Mouse (Mus musculus) central nervous system, embryonic 11.5 days (tissue): ENCODE results near the gene Il10ra. TPM values are rescaled to one million over a fixed set of nuclear protein-coding genes. Genes with fewer than 3 reads are reported as not detected.

Experiments
- polyA plus RNA-seq: library from polyadenylated mRNA; depleted of rRNA; stranded (reverse); fragments of >200 nt; gene quantifications from 2 replicates; pipeline ENCODE4 v1.2.3, GENCODE M21; 2012; rRNA removed

Gene Il10ra
- 0.98 and 1.0 TPM in 2 replicates for polyA plus RNA-seq

DNA sequence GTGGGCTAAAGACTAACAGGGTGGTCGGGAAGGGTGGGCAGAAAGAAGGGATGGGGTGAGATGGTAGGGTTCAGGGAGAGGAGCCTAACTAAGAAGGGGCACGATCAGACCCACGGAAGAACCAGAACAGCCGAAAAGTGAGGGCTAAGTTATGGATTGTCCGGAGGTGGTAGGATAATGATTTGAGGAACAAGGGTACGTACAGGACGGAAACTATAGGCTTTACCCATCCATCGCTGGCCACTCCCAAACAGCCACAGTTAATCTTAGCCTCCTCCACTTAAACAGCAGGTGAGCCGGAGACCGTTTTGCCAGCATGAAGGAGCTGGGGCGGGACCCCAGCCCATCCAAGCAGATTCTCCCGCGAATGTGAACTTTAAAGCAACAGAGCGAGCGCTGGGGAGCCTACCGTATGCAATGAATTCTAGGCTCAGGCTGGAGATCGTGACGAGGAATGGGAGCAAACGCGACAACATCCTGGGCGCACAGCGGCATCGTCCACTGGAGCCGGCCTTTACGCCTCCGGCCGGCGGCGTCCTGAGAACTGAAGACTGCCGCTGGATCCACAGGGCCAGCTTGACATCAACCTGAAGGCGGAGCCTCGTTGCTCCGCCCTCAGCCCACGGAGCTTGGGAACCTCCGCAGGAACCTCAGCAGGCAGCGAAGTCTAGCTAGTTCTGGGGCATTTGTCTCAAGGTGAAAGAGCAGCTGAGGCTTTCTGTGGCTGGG, at the start of gene Il10ra:
TSS of gene Il10ra (minus strand) at position 553 of the 729 bp plus-strand sequence.

Other genes with a start within 250 kb of the Il10ra start
- 0.94 and 3.8 TPM in 2 replicates for gene Mpzl2, start 229.3 kb downstream of the Il10ra start, polyA plus RNA-seq
- 1.4 and 1.8 TPM in 2 replicates for gene Mpzl3, start 214.0 kb downstream of the Il10ra start, polyA plus RNA-seq
- 0.13 and 0.41 TPM in 2 replicates for gene Jaml, start 190.0 kb downstream of the Il10ra start, polyA plus RNA-seq
- gene Scn2b, start 151.4 kb downstream of the Il10ra start, polyA plus RNA-seq = 4.6 and 5.2 TPM in 2 replicates
- gene Scn4b, start 130.8 kb downstream of the Il10ra start, polyA plus RNA-seq = 0.25 and 0.32 TPM in 2 replicates
- not detected in 2 replicates for gene BC049352, start 87.1 kb downstream of the Il10ra start, polyA plus RNA-seq
- gene Tmprss4, start 65.1 kb downstream of the Il10ra start, polyA plus RNA-seq = 0.02 and 0.07 TPM in 2 replicates
- 0.06 and 0.11 TPM in 2 replicates for gene Tmprss13, start 50.0 kb upstream of the Il10ra start, polyA plus RNA-seq
- gene Fxyd6, start 101.0 kb upstream of the Il10ra start, polyA plus RNA-seq = 118 and 132 TPM in 2 replicates
- 2.3 and 2.7 TPM in 2 replicates for gene Fxyd2, start 130.5 kb upstream of the Il10ra start, polyA plus RNA-seq
- gene Dscaml1, start 157.5 kb upstream of the Il10ra start, polyA plus RNA-seq = 1.6 and 2.0 TPM in 2 replicates